ENCODE assay signal across 8 mouse cellular contexts in genomic region chr7:120597744-120598243, GRCm38 (mm10). TPM values are rescaled to one million over a fixed set of nuclear protein-coding genes. Genes with fewer than 3 reads are reported as not detected.
A peak's percentile ranks its signal among the peaks of the same experiment; 100 is the strongest.
DNase-seq lines count a peak whose midpoint lies in the region; ATAC-seq and TF ChIP-seq lines count a peak whose summit lies in the region.

No protein-coding gene starts in this region.

- peaks cover 5% of the 10 kb centered on the region for H3K27me3 ChIP-seq in embryonic facial prominence, embryonic 15.5 days
- H3K27me3 ChIP-seq in hindbrain, embryonic 11.5 days (ENCODE audit: control insufficient read depth, insufficient read depth, low read length): no peaks in the 10 kb centered on the region
- H3K27me3 ChIP-seq in midbrain, embryonic 14.5 days (ENCODE audit: control insufficient read depth, insufficient read depth, low read length): no peaks in the 10 kb centered on the region

- intact Hi-C loops in left cerebral cortex, postnatal 4 days (cut with DNase I): no loop called here

- H3K9ac ChIP-seq in embryonic facial prominence, embryonic 15.5 days: 0 out of 2 replicates have a peak overlapping the region, but pooled peaks have one; percentile 15
- peak overlapping the region; percentile 67 for H3K9ac ChIP-seq in hindbrain, embryonic 11.5 days (ENCODE audit: low read depth, low read length)
- peak overlapping the region; percentile 64 for H3K9ac ChIP-seq in midbrain, embryonic 14.5 days (replicated peaks; ENCODE audit: low read length)

- no peaks in the 10 kb centered on the region for H3K36me3 ChIP-seq in embryonic facial prominence, embryonic 15.5 days
- no peaks in the 10 kb centered on the region for H3K36me3 ChIP-seq in hindbrain, embryonic 11.5 days (ENCODE audit: control insufficient read depth, insufficient read depth, low read length)
- H3K36me3 ChIP-seq in midbrain, embryonic 14.5 days (ENCODE audit: control insufficient read depth, insufficient read depth, low read length): no peaks in the 10 kb centered on the region

- TF ChIP-seq CTCF in bone marrow macrophage, adult 2 months (IDR thresholded peaks at IDR 0.05; ENCODE audit: low read depth, low read length): no peak

- H3K9me3 ChIP-seq in embryonic facial prominence, embryonic 15.5 days (replicated peaks): no peaks in the 10 kb centered on the region
- no peaks in the 10 kb centered on the region for H3K9me3 ChIP-seq in hindbrain, embryonic 11.5 days (ENCODE audit: control insufficient read depth, low read length)
- no peaks in the 10 kb centered on the region for H3K9me3 ChIP-seq in midbrain, embryonic 14.5 days (ENCODE audit: control insufficient read depth, low read length)

- H3K4me3 ChIP-seq in bone marrow macrophage, adult 2 months (ENCODE audit: insufficient read depth, low read length): peak overlapping the region; percentile 29
- H3K4me3 ChIP-seq in embryonic facial prominence, embryonic 15.5 days (replicated peaks): peak overlapping the region; percentile 46
- peak overlapping the region; percentile 30 for H3K4me3 ChIP-seq in hindbrain, embryonic 11.5 days (ENCODE audit: low read depth, low read length)
- peak overlapping the region; percentile 34 for H3K4me3 ChIP-seq in midbrain, embryonic 14.5 days (replicated peaks; ENCODE audit: low read depth, low read length)

- H3K27ac ChIP-seq in bone marrow macrophage, adult 2 months (ENCODE audit: insufficient read depth, low read depth, low read length): no peak overlapping the region
- no peak overlapping the region for H3K27ac ChIP-seq in embryonic facial prominence, embryonic 15.5 days (replicated peaks)
- H3K27ac ChIP-seq in hindbrain, embryonic 11.5 days (ENCODE audit: low read depth, low read length): peak overlapping the region; percentile 39; the same call in 1 of the 2 replicates
- peak overlapping the region; percentile 67 for H3K27ac ChIP-seq in midbrain, embryonic 14.5 days (replicated peaks; ENCODE audit: low read depth, low read length)

- WGBS in embryonic facial prominence, embryonic 15.5 days: 6% methylated on average over 41 of the region's 41 CpGs
- 7% methylated on average over 39 of the region's 41 CpGs for WGBS in hindbrain, embryonic 11.5 days
- WGBS in midbrain, embryonic 14.5 days: 5% methylated on average over 41 of the region's 41 CpGs

- peak overlapping the region; percentile 65 for H3K4me2 ChIP-seq in embryonic facial prominence, embryonic 15.5 days (replicated peaks)
- H3K4me2 ChIP-seq in hindbrain, embryonic 11.5 days (replicated peaks; ENCODE audit: low read depth, low read length): peak overlapping the region; percentile 59
- H3K4me2 ChIP-seq in midbrain, embryonic 14.5 days (ENCODE audit: low read length): peak overlapping the region; percentile 62

- DNase-seq in gastrocnemius, postnatal 4 days (ENCODE audit: low spot score in 2 of 2): peak; percentile 17 to 20
- DNase-seq in gastrocnemius, adult 8-10 months (ENCODE audit: low spot score in 2 of 2): no peak
- DNase-seq in hindbrain, embryonic 11.5 days (ENCODE audit: low spot score): peak; percentile 68
- peak; percentile 41 for DNase-seq in left cerebral cortex, postnatal 4 days
- DNase-seq in midbrain, embryonic 14.5 days: peak; percentile 69
- DNase-seq in c-Kit-positive CD71-positive TER-119-positive erythroid progenitor cells, embryonic 14.5 days (ENCODE audit: low spot score): no peak

- no peaks in the 10 kb centered on the region for H3K4me1 ChIP-seq in bone marrow macrophage, adult 2 months (ENCODE audit: control insufficient read depth, insufficient read depth, low read length)
- H3K4me1 ChIP-seq in embryonic facial prominence, embryonic 15.5 days: no peaks in the 10 kb centered on the region
- H3K4me1 ChIP-seq in hindbrain, embryonic 11.5 days (replicated peaks; ENCODE audit: control insufficient read depth, insufficient read depth, low read length): no peaks in the 10 kb centered on the region
- no peaks in the 10 kb centered on the region for H3K4me1 ChIP-seq in midbrain, embryonic 14.5 days (ENCODE audit: control insufficient read depth, insufficient read depth, low read length)

- no peak for ATAC-seq in embryonic facial prominence, embryonic 15.5 days (ENCODE audit: insufficient number of reproducible peaks, low FRiP score, low TSS enrichment, low read depth)
- peak; percentile 82 for ATAC-seq in hindbrain, embryonic 11.5 days (ENCODE audit: low FRiP score)
- ATAC-seq in midbrain, embryonic 14.5 days (ENCODE audit: low FRiP score, low TSS enrichment): peak; percentile 65; the same call in 1 of the 2 replicates

- no peak for TF ChIP-seq POLR2A in bone marrow macrophage, adult 2 months (IDR thresholded peaks at IDR 0.05; ENCODE audit: borderline replicate concordance, low read depth, low read length)

RNA-seq across cellular contexts. Expression of gene Uqcrc2, which starts 37.2 kb away (rescaled TPM):
- 100 to 1,000 TPM; 395 to 428 TPM for total RNA-seq in gastrocnemius, postnatal 4 days (2021)
- 100 to 1,000 TPM; 435 to 499 (median 482) TPM for total RNA-seq in gastrocnemius, adult 8-10 months (2022)
- 75.3 and 99.8 TPM in 2 replicates for polyA plus RNA-seq in bone marrow macrophage, adult 2 months (2012; ENCODE audit: insufficient read depth, insufficient read length, missing spikeins)
- polyA plus RNA-seq in embryonic facial prominence, embryonic 15.5 days (2015; fragmentation: Nextera tagmentation; extraction: Ambion mirVana): 170 TPM in 2 replicates
- polyA plus RNA-seq in hindbrain, embryonic 11.5 days (2014; fragmentation: Nextera tagmentation; extraction: Ambion mirVana): 200 and 206 TPM in 2 replicates
- 100 to 1,000 TPM; 187 to 198 TPM for total RNA-seq in left cerebral cortex, postnatal 4 days (2021)
- polyA plus RNA-seq in midbrain, embryonic 14.5 days (2014; fragmentation: Nextera tagmentation; extraction: Ambion mirVana): 227 and 243 TPM in 2 replicates

Comparison
In these comparisons a context has a peak if more than half of its experiments do, and no peak if none do; other contexts are left out.
1. DNase-seq: peak in gastrocnemius, postnatal 4 days (2 of 2), hindbrain, embryonic 11.5 days (single experiment), left cerebral cortex, postnatal 4 days (single experiment) and midbrain, embryonic 14.5 days (single experiment); none in gastrocnemius, adult 8-10 months (0 of 2) and c-Kit-positive CD71-positive TER-119-positive erythroid progenitor cells, embryonic 14.5 days (single experiment).
2. H3K27ac ChIP-seq: peak in hindbrain, embryonic 11.5 days (single experiment) and midbrain, embryonic 14.5 days (single experiment); none in bone marrow macrophage, adult 2 months (single experiment) and embryonic facial prominence, embryonic 15.5 days (single experiment).
3. H3K9ac ChIP-seq: peak in every context shown above with its lines; median percentile 67 in hindbrain, embryonic 11.5 days; 64 in midbrain, embryonic 14.5 days; 15 in embryonic facial prominence, embryonic 15.5 days.
4. Peak in every context shown above with its lines, with median percentiles within 50 percentile points of each other: H3K4me3 ChIP-seq and H3K4me2 ChIP-seq.